Mouse (Mus musculus) forebrain, embryonic 15.5 days (tissue): ENCODE data around the gene Platr17. TPM values are rescaled to one million over a fixed set of nuclear protein-coding genes. Genes with fewer than 3 reads are reported as not detected.

ENCODE experiments used
- ATAC-seq: fragments of 200-750 bp; cut with Nextera tagmentation; replicated peaks from 2 replicates; pipeline ENCODE4 v1.8.0; 2017; ENCODE audit warnings: mild to moderate bottlenecking, moderate TSS enrichment, moderate library complexity
- H3K27ac ChIP-seq: fragments of 300-500 bp; sonication (generic); replicated peaks from 2 replicates; pipeline ENCODE4 v1.5.1; 2015; ENCODE audit warnings: mild to moderate bottlenecking, inconsistent platforms
- H3K27me3 ChIP-seq: fragments of 300-500 bp; sonication (generic); 2 replicates; pipeline ENCODE4 v1.6.1; 2015; ENCODE audit warnings: inconsistent platforms
- H3K36me3 ChIP-seq: fragments of 300-500 bp; sonication (generic); 2 replicates; pipeline ENCODE4 v1.6.1; 2015; ENCODE audit warnings: mild to moderate bottlenecking, inconsistent platforms
- H3K4me1 ChIP-seq: fragments of 300-500 bp; sonication (generic); 2 replicates; pipeline ENCODE4 v1.6.1; 2015; ENCODE audit warnings: inconsistent platforms
- H3K4me2 ChIP-seq: fragments of 300-500 bp; sonication (generic); replicated peaks from 2 replicates; pipeline ENCODE4 v1.6.1; 2015; ENCODE audit warnings: mild to moderate bottlenecking, inconsistent platforms
- H3K4me3 ChIP-seq: fragments of 300-500 bp; sonication (generic); 2 replicates; pipeline ENCODE4 v1.5.1; 2015; ENCODE audit warnings: mild to moderate bottlenecking, inconsistent platforms
- H3K9ac ChIP-seq: fragments of 300-500 bp; sonication (generic); replicated peaks from 2 replicates; pipeline ENCODE4 v1.6.1; 2015; ENCODE audit warnings: mild to moderate bottlenecking, inconsistent platforms
- H3K9me3 ChIP-seq: fragments of 300-500 bp; sonication (generic); 2 replicates; pipeline ENCODE4 v1.6.1; 2016; ENCODE audit warnings: inconsistent platforms
- WGBS: fragments of 180-500 bp; shearing (Covaris S2); methylation state at CpG from one replicate; pipeline ENCODE4 v1.1.7; 2015; ENCODE audit warnings: mixed read lengths; 5-methylcytosine and 5-hydroxymethylcytosine counted together
- polyA plus RNA-seq: library from polyadenylated mRNA; unstranded; fragments of >200 nt; fragmentation: Nextera tagmentation; extraction: Ambion mirVana; gene quantifications from 2 replicates; pipeline ENCODE4 v1.2.1, GENCODE M21; 2015

Gene Platr17
- polyA plus RNA-seq, 1 experiment from 2014 or later: 0.80 TPM

GRCm38 (mm10) chr17:33938783-33939182 is 33.8 kb downstream of the Platr17 start:
- no peak overlapping the region for H3K9ac ChIP-seq
- H3K9me3 ChIP-seq: no peaks in the 10 kb centered on the region
- peaks cover 33% of the 10 kb centered on the region; the same call in 1 of the 2 replicates for H3K36me3 ChIP-seq
- ATAC-seq: no peak
- peaks cover 26% of the 10 kb centered on the region for H3K4me1 ChIP-seq
- no peak overlapping the region for H3K27ac ChIP-seq
- peak overlapping the region; percentile 77 for H3K4me3 ChIP-seq
- no peaks in the 10 kb centered on the region for H3K27me3 ChIP-seq
- 81% methylated on average over 11 of the region's 11 CpGs for WGBS
- H3K4me2 ChIP-seq: peak overlapping the region; percentile 95

- peak; percentile 93 for ATAC-seq
- Histone ChIP-seq H3K36me3 (peaks cover 47% of the 10 kb centered on the region), H3K4me2 (peak within 1 kb of the TSS; percentile 95), H3K4me3 (peak within 1 kb of the TSS; percentile 77), H3K9me3 (no peaks in the 10 kb centered on the region), H3K9ac (peak within 1 kb of the TSS; percentile 79), H3K4me1 (peaks cover 26% of the 10 kb centered on the region), H3K27ac (peak within 1 kb of the TSS; percentile 56), H3K27me3 (no peaks in the 10 kb centered on the region)
- under 1% methylated on average over 36 of the region's 36 CpGs for WGBS
These were observed 35.4 kb downstream of the Platr17 start, which contains the start of the genes Pfdn6 and Wdr46 for GRCm38 (mm10) chr17:33940206-33940805. Gene Pfdn6, minus strand, starts transcription at chr17:33940343. Gene Wdr46, plus strand, starts transcription at chr17:33940660.

- Histone ChIP-seq H3K9ac (peak overlapping the region; percentile 79), H3K4me3 (peak overlapping the region; percentile 77), H3K36me3 (peaks cover 45% of the 10 kb centered on the region), H3K9me3 (no peaks in the 10 kb centered on the region), H3K4me1 (peaks cover 26% of the 10 kb centered on the region), H3K27me3 (no peaks in the 10 kb centered on the region), H3K27ac (0 out of 2 replicates have a peak overlapping the region, but pooled peaks have one; percentile 56), H3K4me2 (peak overlapping the region; percentile 95)
- WGBS: 3% methylated on average over 26 of the region's 26 CpGs
- no peak; the same call in 1 of the 2 replicates for ATAC-seq
These were observed 36.0 kb downstream of the Platr17 start for GRCm38 (mm10) chr17:33940981-33941380.

- WGBS: 62% methylated on average over 19 of the region's 19 CpGs
- peak overlapping the region; percentile 77 for H3K4me3 ChIP-seq
- H3K4me2 ChIP-seq: peak overlapping the region; percentile 95
- H3K27ac ChIP-seq: no peak overlapping the region
- no peaks in the 10 kb centered on the region for H3K9me3 ChIP-seq
- peaks cover 47% of the 10 kb centered on the region for H3K36me3 ChIP-seq
- no peaks in the 10 kb centered on the region for H3K27me3 ChIP-seq
- peaks cover 26% of the 10 kb centered on the region for H3K4me1 ChIP-seq
- H3K9ac ChIP-seq: peak overlapping the region; percentile 79
- no peak for ATAC-seq
These were observed 36.4 kb downstream of the Platr17 start for GRCm38 (mm10) chr17:33941381-33941780.

- ATAC-seq: no peak
These were observed 38.5 kb downstream of the Platr17 start for GRCm38 (mm10) chr17:33943454-33943853.

GRCm38 (mm10) chr17:33947430-33948089 is 42.6 kb downstream of the Platr17 start:
- WGBS: 91% methylated on average over 10 of the region's 10 CpGs
- H3K36me3 ChIP-seq: peaks cover 56% of the 10 kb centered on the region

More at GRCm38 (mm10) chr17:33943454-33943853, 38.5 kb downstream of the Platr17 start:
- Histone ChIP-seq H3K9ac (no peak overlapping the region), H3K9me3 (no peaks in the 10 kb centered on the region), H3K4me3 (no peak overlapping the region), H3K4me2 (no peak overlapping the region), H3K4me1 (peaks cover 26% of the 10 kb centered on the region), H3K27me3 (no peaks in the 10 kb centered on the region), H3K27ac (no peak overlapping the region), H3K36me3 (peaks cover 51% of the 10 kb centered on the region)
- WGBS: 96% methylated on average over 15 of the region's 15 CpGs

GRCm38 (mm10) chr17:33948090-33948904 is 43.4 kb downstream of the Platr17 start:
- Histone ChIP-seq H3K9ac (no peak overlapping the region), H3K4me1 (peaks cover 41% of the 10 kb centered on the region), H3K27ac (no peak overlapping the region), H3K4me2 (no peak overlapping the region), H3K4me3 (no peak overlapping the region), H3K27me3 (no peaks in the 10 kb centered on the region), H3K36me3 (peaks cover 58% of the 10 kb centered on the region), H3K9me3 (no peaks in the 10 kb centered on the region)
- 90% methylated on average over 22 of the region's 22 CpGs for WGBS
- no peak for ATAC-seq

More at GRCm38 (mm10) chr17:33947430-33948089, 42.6 kb downstream of the Platr17 start:
- H3K4me1 ChIP-seq: peaks cover 34% of the 10 kb centered on the region
- H3K4me2 ChIP-seq: no peak overlapping the region
- no peak overlapping the region for H3K27ac ChIP-seq
- H3K27me3 ChIP-seq: no peaks in the 10 kb centered on the region
- H3K9ac ChIP-seq: no peak overlapping the region
- no peaks in the 10 kb centered on the region for H3K9me3 ChIP-seq
- no peak overlapping the region for H3K4me3 ChIP-seq
- ATAC-seq: no peak

- no peak overlapping the region for H3K4me2 ChIP-seq
- WGBS: 91% methylated on average over 19 of the region's 19 CpGs
- H3K27ac ChIP-seq: no peak overlapping the region
- no peaks in the 10 kb centered on the region for H3K27me3 ChIP-seq
- H3K4me1 ChIP-seq: peaks cover 48% of the 10 kb centered on the region
- H3K9me3 ChIP-seq: no peaks in the 10 kb centered on the region
- ATAC-seq: no peak
- no peak overlapping the region for H3K9ac ChIP-seq
- H3K4me3 ChIP-seq: no peak overlapping the region
- H3K36me3 ChIP-seq: peaks cover 57% of the 10 kb centered on the region
These were observed 44.1 kb downstream of the Platr17 start for GRCm38 (mm10) chr17:33948905-33949537.

- Histone ChIP-seq H3K36me3 (peaks cover 45% of the 10 kb centered on the region), H3K27ac (peak overlapping the region; percentile 88; the same call in 1 of the 2 replicates), H3K4me3 (peak overlapping the region; percentile 57), H3K4me2 (peak overlapping the region; percentile 93), H3K9me3 (no peaks in the 10 kb centered on the region), H3K27me3 (no peaks in the 10 kb centered on the region), H3K4me1 (peaks cover 56% of the 10 kb centered on the region), H3K9ac (peak overlapping the region; percentile 71)
- 74% methylated on average over 10 of the region's 10 CpGs for WGBS
- ATAC-seq: no peak
These were observed 45.2 kb downstream of the Platr17 start for GRCm38 (mm10) chr17:33950131-33950625.

GRCm38 (mm10) chr17:33951021-33951946 is 46.3 kb downstream of the Platr17 start, which contains the start of gene B3galt4:
Gene B3galt4, minus strand, starts transcription at chr17:33951488.
- H3K36me3 ChIP-seq: peaks cover 36% of the 10 kb centered on the region

More at GRCm38 (mm10) chr17:33951021-33951946, 46.3 kb downstream of the Platr17 start, which contains the start of gene B3galt4:
- Histone ChIP-seq H3K9ac (peak within 1 kb of the TSS; percentile 71), H3K4me2 (peak within 1 kb of the TSS; percentile 93), H3K4me3 (peak within 1 kb of the TSS; percentile 57), H3K27me3 (no peaks in the 10 kb centered on the region), H3K9me3 (no peaks in the 10 kb centered on the region), H3K4me1 (peaks cover 57% of the 10 kb centered on the region), H3K27ac (peak within 1 kb of the TSS; percentile 88)
- peak; percentile 78 for ATAC-seq
- 1% methylated on average over 45 of the region's 45 CpGs for WGBS
